Mouse (Mus musculus): Measurements from ENCODE around the gene Atf7ip.

Atf7ip gene

GRCm38 (mm10) chr6:136644171-136644570 lies 138.2 kb downstream of the Atf7ip start:
- no peak for DNase-seq (ENCODE audit: low spot score in 2 of 2)

- no peak for DNase-seq (ENCODE audit: low spot score in 2 of 2)
These were observed 139.8 kb downstream of the Atf7ip start for GRCm38 (mm10) chr6:136645754-136646153.

GRCm38 (mm10) chr6:136646207-136646606 lies 140.2 kb downstream of the Atf7ip start:
- no peak for DNase-seq (ENCODE audit: low spot score in 2 of 2)

GRCm38 (mm10) chr6:136647455-136647861 lies 141.5 kb downstream of the Atf7ip start:
- DNase-seq (ENCODE audit: low spot score in 2 of 2) = no peak

GRCm38 (mm10) chr6:136650664-136651063 lies 144.7 kb downstream of the Atf7ip start:
- DNase-seq (ENCODE audit: low spot score in 2 of 2) = no peak

- DNase-seq (ENCODE audit: low spot score in 2 of 2) = no peak
These were observed 147.4 kb downstream of the Atf7ip start for GRCm38 (mm10) chr6:136653331-136653730.

- DNase-seq (ENCODE audit: low spot score in 2 of 2) = no peak
These were observed 148.5 kb downstream of the Atf7ip start for GRCm38 (mm10) chr6:136654470-136654869.

GRCm38 (mm10) chr6:136655786-136656185 lies 149.8 kb downstream of the Atf7ip start:
- no peak for DNase-seq (ENCODE audit: low spot score in 2 of 2)

GRCm38 (mm10) chr6:136658303-136658702 lies 152.3 kb downstream of the Atf7ip start:
- no peak for DNase-seq (ENCODE audit: low spot score in 2 of 2)

- DNase-seq (ENCODE audit: low spot score in 2 of 2) = no peak
These were observed 153.3 kb downstream of the Atf7ip start for GRCm38 (mm10) chr6:136659226-136659625.

Data from left cerebral cortex, adult 9 months (tissue).